Mouse (Mus musculus) liver, adult (tissue): Measurements from ENCODE around the gene Islr.

Experiments used
- GATA4 ChIP-seq: IDR thresholded peaks from 2 replicates; pipeline ENCODE4 v1.6.1; 2014; ENCODE audit warnings: mild to moderate bottlenecking, low read length; ENCODE audit not compliant: insufficient replicate concordance

Gene Islr

GRCm38 (mm10) chr9:58202676-58203453, 1.2 kb downstream of the Islr start:
- TF ChIP-seq GATA4: no peak

- TF ChIP-seq GATA4: no peak
These were observed 2.1 kb downstream of the Islr start for GRCm38 (mm10) chr9:58201861-58202549.

GRCm38 (mm10) chr9:58201091-58201842, 2.8 kb downstream of the Islr start:
- no peak for TF ChIP-seq GATA4

DNA sequence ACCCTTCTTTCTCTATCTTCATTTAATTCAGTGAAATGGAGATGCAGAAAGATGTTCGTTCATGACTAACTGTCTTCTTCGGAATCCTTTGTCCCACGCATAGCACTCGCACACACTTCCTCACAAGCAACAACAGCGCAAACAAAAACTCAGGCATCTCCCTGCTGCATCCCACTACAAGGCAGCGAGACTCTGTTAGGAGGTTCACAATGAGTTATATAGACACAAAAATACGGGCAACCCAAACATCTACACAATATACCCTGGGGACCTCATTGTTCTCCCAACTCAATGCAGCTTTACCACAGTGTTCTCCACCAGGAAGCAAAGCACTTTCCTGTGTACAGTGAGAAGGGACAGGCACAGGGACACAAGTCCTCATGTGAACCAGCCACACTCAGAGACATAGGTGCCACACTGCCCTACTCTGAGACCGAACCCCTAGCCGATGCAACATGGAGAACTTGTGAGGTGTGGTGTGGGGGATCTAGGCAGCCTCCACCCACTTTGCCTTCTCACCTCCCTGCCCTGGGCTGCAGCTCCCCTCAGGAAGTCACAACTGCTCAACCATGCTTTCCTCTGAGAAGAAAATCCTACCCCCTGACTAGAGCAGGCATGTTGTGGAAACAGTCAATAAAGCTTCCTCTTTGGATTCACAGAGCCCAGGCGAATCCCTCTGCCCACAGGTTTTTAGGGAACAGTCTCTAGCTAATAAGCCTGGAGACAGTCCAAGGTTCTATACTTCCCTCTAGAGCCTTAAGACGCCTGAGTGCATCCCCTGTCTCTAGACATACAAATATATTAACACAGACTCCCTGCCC, 3.6 kb downstream of the Islr start:
- no peak for TF ChIP-seq GATA4

DNA sequence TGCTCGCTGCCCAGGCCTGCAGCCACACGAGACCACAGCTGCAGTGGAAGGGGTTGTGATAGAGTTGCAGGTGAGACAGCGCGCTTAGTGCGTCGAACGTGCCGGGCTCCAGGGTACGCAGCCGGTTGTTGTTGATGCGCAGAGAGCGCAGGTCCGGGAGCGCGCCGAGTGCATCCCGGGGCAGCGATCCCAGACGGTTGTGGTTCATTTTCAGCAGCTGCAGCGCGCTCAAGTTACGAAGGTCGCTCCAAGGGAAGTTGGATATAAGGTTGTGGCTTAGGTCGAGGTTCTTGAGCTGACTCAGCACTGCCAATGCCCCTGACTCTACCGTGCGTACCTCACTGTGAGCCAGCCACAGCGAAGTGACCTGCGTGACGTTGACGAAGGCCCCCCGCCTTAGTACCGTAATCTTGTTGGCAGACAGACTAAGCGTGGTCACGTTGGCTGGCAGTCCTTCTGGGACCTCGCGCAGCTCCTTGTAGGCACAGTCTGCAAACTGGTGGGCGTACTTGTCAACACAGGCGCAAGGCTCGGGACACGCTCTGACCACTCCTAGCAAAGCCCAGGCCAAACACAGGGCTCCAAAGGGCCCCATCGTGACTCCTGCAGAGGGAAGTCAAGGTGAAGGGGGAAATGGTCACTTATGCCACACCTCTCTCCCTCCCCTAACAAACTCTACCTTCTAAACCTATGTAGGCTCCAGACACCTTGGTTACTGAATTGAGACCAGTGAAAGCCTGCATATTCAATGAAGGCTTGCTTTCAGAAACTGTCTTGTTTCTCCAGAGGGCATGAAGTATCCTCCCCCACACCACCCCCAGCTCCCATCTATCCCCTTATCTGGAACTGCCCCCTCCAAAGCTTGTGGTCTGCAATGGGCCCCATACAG, 4.5 kb downstream of the Islr start:
- no peak for TF ChIP-seq GATA4

DNA sequence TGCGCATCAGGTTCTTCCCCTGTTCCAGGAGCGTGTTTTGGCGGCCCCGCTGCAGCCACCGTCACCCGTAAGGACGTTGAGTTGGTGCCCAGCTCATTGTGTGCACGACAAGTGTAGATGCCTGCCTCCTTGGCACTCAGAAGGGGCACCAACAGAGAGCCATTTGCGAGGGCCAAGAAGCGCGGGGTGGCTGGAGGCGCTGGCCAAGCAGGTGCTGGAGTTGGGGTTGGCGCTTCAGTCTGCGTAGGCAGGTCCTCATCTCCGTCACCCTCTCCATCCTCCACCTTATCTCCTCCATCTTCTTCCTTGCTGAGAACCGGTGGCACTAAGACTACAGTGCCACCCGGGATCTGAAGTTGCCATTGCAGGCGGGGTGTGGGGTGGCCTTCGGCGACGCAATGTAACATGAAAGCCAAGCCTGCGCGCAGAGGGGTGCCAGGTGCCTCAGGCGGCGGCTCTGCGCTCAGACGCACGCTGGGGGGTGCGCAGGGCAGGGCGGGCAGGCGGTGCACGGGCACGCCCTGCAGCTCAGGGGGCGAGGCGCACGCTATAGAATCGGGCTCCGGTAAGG, 5.2 kb downstream of the Islr start:
- no peak for TF ChIP-seq GATA4

- no peak for TF ChIP-seq GATA4
These were observed 6.1 kb downstream of the Islr start for GRCm38 (mm10) chr9:58197781-58198701.

- no peak for TF ChIP-seq GATA4
These were observed 7.2 kb downstream of the Islr start for GRCm38 (mm10) chr9:58196610-58197567.

DNA sequence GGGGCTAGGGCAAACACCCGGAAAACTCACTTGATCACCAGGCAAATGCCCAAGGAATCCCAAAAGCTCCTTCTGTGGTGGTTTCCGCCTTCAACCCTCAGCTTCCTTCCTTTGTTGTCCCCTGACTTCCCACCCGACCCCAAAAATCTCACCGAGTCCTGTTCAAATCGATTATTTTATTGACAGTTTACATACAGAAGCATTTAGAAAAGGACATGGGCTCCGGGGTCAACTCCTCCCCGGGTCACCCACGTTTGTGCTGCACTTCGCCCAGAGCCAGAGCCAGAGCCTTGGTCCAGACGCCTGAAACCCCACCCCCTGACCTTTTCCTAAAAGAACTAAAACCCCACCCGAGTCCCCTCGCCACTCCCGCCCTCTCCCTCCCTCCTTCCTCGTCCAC, 8.0 kb downstream of the Islr start:
- TF ChIP-seq GATA4: no peak

GRCm38 (mm10) chr9:58195671-58196070, 8.4 kb downstream of the Islr start:
- TF ChIP-seq GATA4: no peak

DNA sequence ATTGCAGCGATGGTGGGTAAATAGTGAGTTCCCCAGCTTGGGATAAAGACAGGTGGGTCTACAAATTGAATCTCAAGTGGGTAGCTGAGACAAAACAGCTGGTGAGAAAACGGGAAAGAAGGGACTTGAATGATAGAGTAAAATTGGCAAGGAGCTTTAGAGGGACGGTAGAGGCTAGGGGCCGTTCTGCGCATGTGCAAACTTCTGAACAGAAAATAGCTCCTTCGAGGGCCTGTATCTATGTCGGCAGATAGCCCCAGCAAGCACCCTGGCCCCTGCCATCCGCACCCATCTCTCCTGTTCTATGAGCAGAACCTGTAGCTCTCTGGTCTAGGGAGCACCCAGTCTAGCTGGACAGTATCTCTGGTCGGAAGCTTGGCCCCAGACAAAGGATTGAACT, 9.9 kb downstream of the Islr start:
- TF ChIP-seq GATA4: no peak

DNA sequence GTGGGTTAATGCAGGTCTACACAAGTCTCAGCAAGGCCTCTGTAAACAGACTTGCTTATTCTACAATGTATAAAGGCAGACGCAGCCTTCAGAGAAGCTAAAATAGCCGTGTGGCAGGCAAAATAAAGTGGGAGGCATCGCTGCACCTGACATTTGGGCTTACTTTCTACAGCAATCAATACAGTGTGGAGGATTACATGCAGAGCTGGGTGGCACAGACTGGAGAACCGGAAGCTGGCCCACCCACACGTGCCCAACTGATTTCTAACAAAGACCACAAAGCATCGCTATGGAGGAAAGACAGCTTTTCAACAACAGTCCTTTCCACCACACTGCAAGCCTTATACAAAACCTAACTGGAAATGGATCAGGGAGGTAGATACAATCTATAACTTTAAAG, 19.6 kb downstream of the Islr start:
- no peak for TF ChIP-seq GATA4
